Mouse (Mus musculus): ENCODE measurements around the gene Cox10. TPM values are rescaled to one million over a fixed set of nuclear protein-coding genes. Genes with fewer than 3 reads are reported as not detected.

Cox10 gene
- polyA plus RNA-seq, 1 experiment from 2014 or later = 21.8 TPM

- Histone ChIP-seq H3K36me3 (peaks cover 11% of the 10 kb centered on the region; the same call in 1 of the 2 replicates), H3K27me3 (no peaks in the 10 kb centered on the region), H3K4me3 (replicated peaks) (peak overlapping the region; percentile 82), H3K9ac (replicated peaks) (peak overlapping the region; percentile 80), H3K4me1 (replicated peaks) (peaks cover 14% of the 10 kb centered on the region), H3K9me3 (no peaks in the 10 kb centered on the region), H3K4me2 (peak overlapping the region; percentile 68), H3K27ac (peak overlapping the region; percentile 92)
- peak; percentile 56; the same call in 1 of the 2 replicates for ATAC-seq (ENCODE audit: insufficient number of reproducible peaks, insufficient read depth, low FRiP score, low TSS enrichment, low read depth)
- WGBS = under 1% methylated on average over 8 of the region's 8 CpGs
Measured at GRCm38 (mm10) chr11:64079727-64080081, 436 bp upstream of the Cox10 start.

- no peak for ATAC-seq (ENCODE audit: insufficient number of reproducible peaks, insufficient read depth, low FRiP score, low TSS enrichment, low read depth)
- Histone ChIP-seq H3K27me3 (no peaks in the 10 kb centered on the region), H3K4me3 (replicated peaks) (no peak overlapping the region), H3K36me3 (peaks cover 6% of the 10 kb centered on the region), H3K9ac (replicated peaks) (no peak overlapping the region), H3K9me3 (no peaks in the 10 kb centered on the region), H3K27ac (no peak overlapping the region), H3K4me1 (replicated peaks) (peaks cover 14% of the 10 kb centered on the region), H3K4me2 (no peak overlapping the region)
- WGBS = 94% methylated on average over 4 of the region's 4 CpGs
Measured at GRCm38 (mm10) chr11:64076212-64076611, 3.1 kb downstream of the Cox10 start.

GRCm38 (mm10) chr11:64073379-64073778 is 5.9 kb downstream of the Cox10 start:
- Histone ChIP-seq H3K27me3 (no peaks in the 10 kb centered on the region), H3K36me3 (peaks cover 27% of the 10 kb centered on the region), H3K9me3 (no peaks in the 10 kb centered on the region), H3K4me2 (no peak overlapping the region), H3K9ac (replicated peaks) (no peak overlapping the region), H3K27ac (no peak overlapping the region), H3K4me3 (replicated peaks) (no peak overlapping the region), H3K4me1 (replicated peaks) (peaks cover 4% of the 10 kb centered on the region)
- ATAC-seq (ENCODE audit: insufficient number of reproducible peaks, insufficient read depth, low FRiP score, low TSS enrichment, low read depth) = no peak
- WGBS = 72% methylated on average over 4 of the region's 4 CpGs

- Histone ChIP-seq H3K27me3 (no peaks in the 10 kb centered on the region), H3K9ac (replicated peaks) (no peak overlapping the region), H3K27ac (no peak overlapping the region), H3K4me2 (no peak overlapping the region), H3K36me3 (peaks cover 30% of the 10 kb centered on the region), H3K4me3 (replicated peaks) (no peak overlapping the region), H3K4me1 (replicated peaks) (no peaks in the 10 kb centered on the region), H3K9me3 (no peaks in the 10 kb centered on the region)
- ATAC-seq (ENCODE audit: insufficient number of reproducible peaks, insufficient read depth, low FRiP score, low TSS enrichment, low read depth) = no peak
- WGBS = 90% methylated on average over 12 of the region's 12 CpGs
Measured at GRCm38 (mm10) chr11:64071536-64071935, 7.7 kb downstream of the Cox10 start.

- Histone ChIP-seq H3K9me3 (no peaks in the 10 kb centered on the region), H3K27me3 (no peaks in the 10 kb centered on the region), H3K4me2 (no peak overlapping the region), H3K27ac (no peak overlapping the region), H3K4me1 (replicated peaks) (peaks cover 16% of the 10 kb centered on the region), H3K4me3 (replicated peaks) (no peak overlapping the region), H3K36me3 (peaks cover 27% of the 10 kb centered on the region), H3K9ac (replicated peaks) (no peak overlapping the region)
- ATAC-seq (ENCODE audit: insufficient number of reproducible peaks, insufficient read depth, low FRiP score, low TSS enrichment, low read depth) = no peak
- WGBS = 67% methylated on average over 2 of the region's 2 CpGs
Measured at GRCm38 (mm10) chr11:64066001-64066400, 13.3 kb downstream of the Cox10 start.

GRCm38 (mm10) chr11:64063130-64063529 is 16.1 kb downstream of the Cox10 start:
- no peak; the same call in 1 of the 2 replicates for ATAC-seq (ENCODE audit: insufficient number of reproducible peaks, insufficient read depth, low FRiP score, low TSS enrichment, low read depth)
- Histone ChIP-seq H3K4me2 (no peak overlapping the region), H3K9me3 (no peaks in the 10 kb centered on the region), H3K27ac (no peak overlapping the region), H3K36me3 (peaks cover 20% of the 10 kb centered on the region), H3K9ac (replicated peaks) (no peak overlapping the region), H3K4me3 (replicated peaks) (no peak overlapping the region), H3K27me3 (no peaks in the 10 kb centered on the region), H3K4me1 (replicated peaks) (peaks cover 16% of the 10 kb centered on the region)
- WGBS = 32% methylated on average over 3 of the region's 3 CpGs

GRCm38 (mm10) chr11:64062226-64062625 is 17.0 kb downstream of the Cox10 start:
- Histone ChIP-seq H3K36me3 (peaks cover 24% of the 10 kb centered on the region), H3K27ac (no peak overlapping the region), H3K9me3 (no peaks in the 10 kb centered on the region), H3K9ac (replicated peaks) (no peak overlapping the region), H3K27me3 (no peaks in the 10 kb centered on the region), H3K4me3 (replicated peaks) (no peak overlapping the region), H3K4me1 (replicated peaks) (peaks cover 16% of the 10 kb centered on the region), H3K4me2 (no peak overlapping the region)
- no peak for ATAC-seq (ENCODE audit: insufficient number of reproducible peaks, insufficient read depth, low FRiP score, low TSS enrichment, low read depth)
- WGBS = 85% methylated on average over 4 of the region's 4 CpGs

GRCm38 (mm10) chr11:64059305-64059704 is 20.0 kb downstream of the Cox10 start:
- no peak for ATAC-seq (ENCODE audit: insufficient number of reproducible peaks, insufficient read depth, low FRiP score, low TSS enrichment, low read depth)
- no peaks in the 10 kb centered on the region for H3K9me3 ChIP-seq
- H3K9ac ChIP-seq (replicated peaks) = no peak overlapping the region
- whole genome bisulfite sequencing = 91% methylated on average over 2 of the region's 2 CpGs
- H3K4me2 ChIP-seq = no peak overlapping the region
- H3K36me3 ChIP-seq = peaks cover 20% of the 10 kb centered on the region
- H3K27ac ChIP-seq = no peak overlapping the region
- no peak overlapping the region for H3K4me3 ChIP-seq (replicated peaks)
- peaks cover 17% of the 10 kb centered on the region for H3K4me1 ChIP-seq (replicated peaks)
- no peaks in the 10 kb centered on the region for H3K27me3 ChIP-seq

- 81% methylated on average over 3 of the region's 3 CpGs for WGBS
- Histone ChIP-seq H3K4me3 (replicated peaks) (no peak overlapping the region), H3K27me3 (no peaks in the 10 kb centered on the region), H3K4me1 (replicated peaks) (peaks cover 25% of the 10 kb centered on the region), H3K9me3 (no peaks in the 10 kb centered on the region), H3K36me3 (peaks cover 19% of the 10 kb centered on the region), H3K27ac (no peak overlapping the region), H3K9ac (replicated peaks) (no peak overlapping the region), H3K4me2 (no peak overlapping the region)
- ATAC-seq (ENCODE audit: insufficient number of reproducible peaks, insufficient read depth, low FRiP score, low TSS enrichment, low read depth) = no peak
Measured at GRCm38 (mm10) chr11:64058474-64058873, 20.8 kb downstream of the Cox10 start.

GRCm38 (mm10) chr11:64053371-64053770 is 25.9 kb downstream of the Cox10 start:
- Histone ChIP-seq H3K36me3 (peaks cover 6% of the 10 kb centered on the region), H3K9me3 (no peaks in the 10 kb centered on the region), H3K9ac (replicated peaks) (no peak overlapping the region), H3K4me2 (no peak overlapping the region), H3K4me3 (replicated peaks) (no peak overlapping the region), H3K27me3 (no peaks in the 10 kb centered on the region), H3K4me1 (replicated peaks) (peaks cover 42% of the 10 kb centered on the region), H3K27ac (no peak overlapping the region)
- WGBS = 23% methylated on average over 5 of the region's 5 CpGs
- ATAC-seq (ENCODE audit: insufficient number of reproducible peaks, insufficient read depth, low FRiP score, low TSS enrichment, low read depth) = no peak

- no peaks in the 10 kb centered on the region for H3K27me3 ChIP-seq
- H3K9me3 ChIP-seq = no peaks in the 10 kb centered on the region
- no peak for ATAC-seq (ENCODE audit: insufficient number of reproducible peaks, insufficient read depth, low FRiP score, low TSS enrichment, low read depth)
- H3K4me3 ChIP-seq (replicated peaks) = no peak overlapping the region
- 50% methylated on average over 9 of the region's 9 CpGs for WGBS
- H3K4me2 ChIP-seq = no peak overlapping the region
- H3K36me3 ChIP-seq = no peaks in the 10 kb centered on the region
- H3K9ac ChIP-seq (replicated peaks) = no peak overlapping the region
- H3K27ac ChIP-seq = no peak overlapping the region
- peaks cover 42% of the 10 kb centered on the region for H3K4me1 ChIP-seq (replicated peaks)
Measured at GRCm38 (mm10) chr11:64051195-64051968, 27.9 kb downstream of the Cox10 start.

GRCm38 (mm10) chr11:64047432-64047831 is 31.8 kb downstream of the Cox10 start:
- ATAC-seq (ENCODE audit: insufficient number of reproducible peaks, insufficient read depth, low FRiP score, low TSS enrichment, low read depth) = no peak
- Histone ChIP-seq H3K4me1 (replicated peaks) (peaks cover 21% of the 10 kb centered on the region), H3K4me2 (no peak overlapping the region), H3K9ac (replicated peaks) (no peak overlapping the region), H3K27me3 (no peaks in the 10 kb centered on the region), H3K4me3 (replicated peaks) (no peak overlapping the region), H3K9me3 (no peaks in the 10 kb centered on the region), H3K27ac (no peak overlapping the region), H3K36me3 (peaks cover 12% of the 10 kb centered on the region)
- 87% methylated on average over 13 of the region's 13 CpGs for WGBS

Measured in limb, embryonic 12.5 days (tissue).